Mouse (Mus musculus): ENCODE measurements at regions not wholly inside any gene's neighbourhood (a gene's known extent, or its start where the extent isn't known, plus 50 kb on each side); places are given as distances from the start of the nearest gene placed in this dataset.
A peak's percentile ranks its signal among the peaks of the same experiment; 100 is the strongest.

DNA sequence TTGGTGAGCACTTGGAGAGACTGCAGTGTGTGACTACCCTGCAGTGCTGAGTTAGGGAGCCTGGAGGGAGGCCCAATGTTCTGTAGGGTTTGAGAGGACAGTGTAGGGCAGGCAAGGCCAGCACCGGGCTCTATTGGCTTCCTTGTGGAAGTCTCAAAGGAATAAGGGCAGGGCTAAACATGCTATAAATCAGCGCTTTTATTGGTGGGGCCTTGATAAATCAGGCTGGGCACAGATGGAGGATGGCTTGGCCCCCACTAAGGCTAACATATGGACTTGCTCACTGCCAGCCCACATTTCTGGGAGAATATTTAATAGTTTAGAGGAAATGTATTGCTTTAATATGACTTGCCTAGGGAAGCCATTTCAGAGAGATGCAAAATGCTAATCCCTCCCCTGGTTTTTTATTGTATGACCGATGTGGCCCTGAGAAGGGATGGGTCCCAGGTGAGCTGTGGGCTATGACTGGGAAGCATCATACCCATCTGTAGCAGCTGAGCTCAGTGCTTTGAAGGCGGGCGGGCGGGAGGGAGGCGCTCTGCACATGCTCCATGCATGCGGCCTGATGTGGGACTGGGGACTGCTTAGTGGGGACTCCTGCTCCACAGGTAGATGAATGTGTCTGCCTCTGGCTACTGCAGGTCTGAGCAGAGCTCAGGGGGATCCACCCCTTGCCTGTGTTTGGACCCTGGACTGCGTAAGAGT is 584.4 kb downstream of the Tbc1d22a start:
- Histone ChIP-seq H3K36me3 (ENCODE audit: insufficient read depth, low read length) (no peaks in the 10 kb centered on the region), H3K4me3 (ENCODE audit: low read length) (no peak overlapping the region), H3K4me1 (ENCODE audit: insufficient read depth, low read length) (no peaks in the 10 kb centered on the region), H3K4me2 (ENCODE audit: low read depth, low read length) (no peak overlapping the region), H3K27ac (no peak overlapping the region), H3K27me3 (ENCODE audit: insufficient read depth, low read length) (no peaks in the 10 kb centered on the region), H3K9me3 (ENCODE audit: low read length) (no peaks in the 10 kb centered on the region), H3K9ac (replicated peaks; ENCODE audit: low read length) (no peak overlapping the region)
- no peak for TF ChIP-seq CTCF (IDR thresholded peaks at IDR 0.05; ENCODE audit: low read depth)
- no peak for ATAC-seq
- 83% methylated on average over 9 of the region's 9 CpGs for WGBS
- no peak for DNase-seq (ENCODE audit: low spot score)

DNA sequence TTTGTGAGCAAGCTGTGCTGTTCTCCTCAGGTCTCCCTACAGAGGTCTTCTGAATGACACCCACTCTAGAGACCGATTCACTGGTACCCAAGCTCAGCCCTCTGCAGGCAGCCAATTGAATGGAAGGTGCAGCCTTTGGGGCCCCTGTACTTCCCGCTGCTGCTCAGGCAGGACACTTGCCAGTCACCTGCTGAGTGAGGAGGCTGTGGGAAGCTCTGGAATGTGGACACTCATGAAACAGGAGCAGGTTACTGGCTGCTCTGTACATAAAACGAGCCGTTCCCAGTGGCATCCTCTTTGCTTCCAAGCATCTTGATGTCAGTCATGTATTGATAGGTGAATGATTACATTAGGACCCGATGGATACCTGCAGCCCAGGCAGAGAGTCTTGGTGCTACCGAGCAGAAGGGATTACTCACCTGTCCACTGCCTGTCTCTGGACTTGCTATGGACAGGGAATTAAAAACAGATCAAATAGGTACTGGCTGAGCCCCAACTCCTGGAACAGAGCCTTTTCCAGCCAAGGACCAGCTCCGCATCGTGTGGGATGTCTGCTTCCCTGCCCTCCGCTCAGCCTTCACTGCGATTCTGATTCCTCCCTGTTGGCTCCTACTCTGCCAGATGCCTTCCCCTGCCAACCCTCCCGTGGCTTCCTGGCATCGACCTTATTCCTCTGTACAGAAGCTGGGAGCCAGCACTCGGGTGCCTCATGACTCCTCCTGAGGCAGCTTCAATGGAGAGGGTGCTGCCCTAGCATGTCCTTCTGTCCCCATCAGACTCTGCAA is 593.2 kb downstream of the Tbc1d22a start:
- no peaks in the 10 kb centered on the region for H3K27me3 ChIP-seq (ENCODE audit: insufficient read depth, low read length)
- H3K27ac ChIP-seq: no peak overlapping the region
- H3K36me3 ChIP-seq (ENCODE audit: insufficient read depth, low read length): no peaks in the 10 kb centered on the region
- no peak for ATAC-seq
- 54% methylated on average over 13 of the region's 13 CpGs for WGBS
- no peaks in the 10 kb centered on the region for H3K9me3 ChIP-seq (ENCODE audit: low read length)
- TF ChIP-seq CTCF (IDR thresholded peaks at IDR 0.05; ENCODE audit: low read depth): no peak
- no peak overlapping the region for H3K4me3 ChIP-seq (ENCODE audit: low read length)
- no peaks in the 10 kb centered on the region for H3K4me1 ChIP-seq (ENCODE audit: insufficient read depth, low read length)
- H3K4me2 ChIP-seq (ENCODE audit: low read depth, low read length): no peak overlapping the region
- no peak overlapping the region for H3K9ac ChIP-seq (replicated peaks; ENCODE audit: low read length)
- peak; percentile 54 for DNase-seq (ENCODE audit: low spot score)

DNA sequence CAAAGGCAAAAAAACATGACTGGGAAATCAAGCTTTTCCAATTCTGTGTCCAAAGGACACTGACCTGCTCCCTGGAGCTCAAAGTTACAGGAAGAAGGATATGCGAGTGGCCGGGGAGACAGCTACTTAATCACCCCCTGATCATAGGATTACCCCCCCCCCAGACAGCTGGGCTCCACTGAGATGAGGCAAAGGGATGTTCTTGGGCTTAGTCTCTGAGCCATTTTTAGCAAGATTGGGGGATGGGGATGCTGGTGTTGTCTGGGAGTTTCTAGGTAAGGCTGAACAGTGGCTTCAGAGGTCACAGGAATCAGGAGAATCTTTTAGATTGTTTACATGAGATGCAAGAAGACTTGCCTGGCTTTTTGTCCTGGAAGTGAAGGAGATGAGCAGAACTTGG is 597.6 kb downstream of the Tbc1d22a start:
- no peaks in the 10 kb centered on the region for H3K36me3 ChIP-seq (ENCODE audit: insufficient read depth, low read length)
- H3K9ac ChIP-seq (replicated peaks; ENCODE audit: low read length): no peak overlapping the region
- H3K27me3 ChIP-seq (ENCODE audit: insufficient read depth, low read length): no peaks in the 10 kb centered on the region
- no peaks in the 10 kb centered on the region for H3K4me1 ChIP-seq (ENCODE audit: insufficient read depth, low read length)
- H3K27ac ChIP-seq: no peak overlapping the region
- no peaks in the 10 kb centered on the region for H3K9me3 ChIP-seq (ENCODE audit: low read length)
- H3K4me3 ChIP-seq (ENCODE audit: low read length): no peak overlapping the region
- DNase-seq (ENCODE audit: low spot score) (no peak), ATAC-seq (no peak)
- no peak for TF ChIP-seq CTCF (IDR thresholded peaks at IDR 0.05; ENCODE audit: low read depth)
- H3K4me2 ChIP-seq (ENCODE audit: low read depth, low read length): no peak overlapping the region
- 54% methylated on average over 2 of the region's 2 CpGs for WGBS

DNA sequence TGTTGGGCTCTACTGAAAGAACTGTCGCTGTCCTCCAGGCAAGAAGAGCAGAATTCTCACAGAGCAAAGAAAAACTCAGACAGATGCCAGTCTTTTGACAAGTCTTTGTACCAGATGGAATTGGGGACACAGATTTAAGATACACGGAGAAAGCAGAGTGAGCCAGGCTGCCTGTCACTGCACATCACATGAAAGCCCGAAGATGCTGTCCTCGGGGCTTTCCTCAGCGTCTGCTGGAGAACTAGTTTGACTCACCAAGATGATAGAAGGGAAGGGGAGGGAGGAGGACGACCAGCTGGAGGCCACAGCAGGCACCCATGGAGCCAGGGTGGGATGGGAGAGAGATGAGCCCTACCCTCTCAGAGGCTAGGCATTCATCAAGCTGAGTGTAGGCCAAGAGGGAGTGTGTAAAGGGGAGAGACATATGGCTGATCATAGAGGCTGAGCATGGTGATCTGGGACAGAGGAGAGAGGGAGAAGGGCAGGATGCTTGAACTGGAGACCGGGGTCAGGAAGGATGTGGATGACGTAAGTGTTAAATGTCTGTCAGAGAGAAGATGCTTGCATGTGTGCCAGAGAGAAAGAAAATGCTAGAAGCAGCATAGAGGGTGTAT is 600.7 kb downstream of the Tbc1d22a start:
- Histone ChIP-seq H3K4me3 (ENCODE audit: low read length) (no peak overlapping the region), H3K27me3 (ENCODE audit: insufficient read depth, low read length) (no peaks in the 10 kb centered on the region), H3K27ac (no peak overlapping the region), H3K9me3 (ENCODE audit: low read length) (no peaks in the 10 kb centered on the region), H3K4me1 (ENCODE audit: insufficient read depth, low read length) (no peaks in the 10 kb centered on the region), H3K4me2 (ENCODE audit: low read depth, low read length) (no peak overlapping the region), H3K9ac (replicated peaks; ENCODE audit: low read length) (no peak overlapping the region), H3K36me3 (ENCODE audit: insufficient read depth, low read length) (no peaks in the 10 kb centered on the region)
- WGBS: 56% methylated on average over 8 of the region's 8 CpGs
- DNase-seq (ENCODE audit: low spot score) (no peak), ATAC-seq (no peak)
- no peak for TF ChIP-seq CTCF (IDR thresholded peaks at IDR 0.05; ENCODE audit: low read depth)

DNA sequence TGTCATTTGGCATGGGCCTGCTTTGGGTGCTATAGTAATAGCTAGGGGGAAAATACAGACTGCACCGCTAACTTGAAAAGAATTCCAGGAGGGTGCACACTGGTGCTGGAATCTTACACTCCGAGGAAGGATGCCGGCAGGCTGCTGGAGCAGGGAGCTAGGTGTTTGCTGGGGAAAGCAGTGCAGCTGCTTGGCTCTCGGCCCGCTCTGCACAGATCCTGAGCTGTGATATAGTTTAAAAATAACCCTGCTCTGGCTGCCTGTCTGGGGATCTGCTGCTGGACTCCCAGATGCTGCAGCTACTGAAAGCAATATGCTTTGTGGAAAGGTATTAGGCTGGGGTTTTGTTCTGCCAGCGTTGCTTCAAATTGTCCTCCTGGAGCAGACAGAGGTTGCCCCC is 621.7 kb downstream of the Tbc1d22a start:
- no peak for TF ChIP-seq CTCF (IDR thresholded peaks at IDR 0.05; ENCODE audit: low read depth)
- 35% methylated on average over 6 of the region's 6 CpGs for WGBS
- ATAC-seq (no peak), DNase-seq (ENCODE audit: low spot score) (peak; percentile 54)
- Histone ChIP-seq H3K4me3 (ENCODE audit: low read length) (no peak overlapping the region), H3K9ac (replicated peaks; ENCODE audit: low read length) (no peak overlapping the region), H3K36me3 (ENCODE audit: insufficient read depth, low read length) (no peaks in the 10 kb centered on the region), H3K27ac (peak overlapping the region; percentile 41; the same call in 1 of the 2 replicates), H3K27me3 (ENCODE audit: insufficient read depth, low read length) (no peaks in the 10 kb centered on the region), H3K9me3 (ENCODE audit: low read length) (no peaks in the 10 kb centered on the region), H3K4me2 (ENCODE audit: low read depth, low read length) (no peak overlapping the region), H3K4me1 (ENCODE audit: insufficient read depth, low read length) (no peaks in the 10 kb centered on the region)

DNA sequence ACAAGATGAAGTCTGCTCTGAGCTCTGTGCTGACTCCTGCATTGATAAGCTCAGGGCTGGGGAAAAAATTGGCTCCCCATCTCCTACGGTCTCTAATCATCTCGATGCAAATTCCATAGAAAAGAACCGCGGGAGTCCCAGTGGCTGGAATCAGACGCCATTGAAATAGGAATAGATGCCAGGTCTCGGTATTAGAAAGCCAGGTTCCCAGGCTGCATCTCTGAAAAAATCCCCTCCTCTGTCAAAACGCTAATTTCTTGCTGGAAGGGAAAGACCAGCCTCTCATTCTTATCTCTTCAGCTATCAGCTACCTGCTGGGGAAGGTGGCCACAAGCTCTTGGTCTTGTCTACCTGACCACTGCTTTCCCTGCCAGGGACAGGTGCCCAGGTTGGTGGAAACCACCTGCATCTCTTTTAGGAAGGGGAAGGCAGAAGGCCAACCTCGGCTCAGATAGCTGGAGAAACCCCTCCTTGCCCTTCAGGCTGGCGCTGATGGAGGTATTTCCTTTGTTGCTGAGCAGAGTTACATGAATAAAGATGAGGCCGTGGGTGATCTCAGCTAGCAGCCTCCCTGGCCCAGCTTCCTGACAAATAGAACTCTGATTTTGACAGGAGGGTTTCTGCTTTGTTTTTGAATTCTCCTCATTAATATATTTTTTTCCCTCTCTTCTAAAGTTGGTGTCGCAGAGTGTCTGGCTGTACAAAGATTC is 638.1 kb downstream of the Tbc1d22a start:
- no peak for DNase-seq (ENCODE audit: low spot score)
- H3K9me3 ChIP-seq (ENCODE audit: low read length): no peaks in the 10 kb centered on the region

More for the DNA sequence above, 638.1 kb downstream of the Tbc1d22a start:
- TF ChIP-seq CTCF (IDR thresholded peaks at IDR 0.05; ENCODE audit: low read depth): no peak
- no peak for ATAC-seq
- Histone ChIP-seq H3K36me3 (ENCODE audit: insufficient read depth, low read length) (no peaks in the 10 kb centered on the region), H3K4me2 (ENCODE audit: low read depth, low read length) (no peak overlapping the region), H3K9ac (replicated peaks; ENCODE audit: low read length) (no peak overlapping the region), H3K27me3 (ENCODE audit: insufficient read depth, low read length) (no peaks in the 10 kb centered on the region), H3K27ac (no peak overlapping the region), H3K4me1 (ENCODE audit: insufficient read depth, low read length) (peaks cover 5% of the 10 kb centered on the region; the same call in 1 of the 2 replicates), H3K4me3 (ENCODE audit: low read length) (no peak overlapping the region)
- 15% methylated on average over 11 of the region's 11 CpGs for WGBS
